Comparison of ENCODE assay signal across 9 mouse cellular contexts in genomic region chr2:131902867-131903266, GRCm38 (mm10). TPM values are rescaled to one million over a fixed set of nuclear protein-coding genes. Genes with fewer than 3 reads are reported as not detected.
A peak's percentile ranks its signal among the peaks of the same experiment; 100 is the strongest.
DNase-seq lines count a peak whose midpoint lies in the region; ATAC-seq lines count a peak whose summit lies in the region.
"Had no signal": no experiment of that assay in that cellular context is flagged by ENCODE, and none has a peak within 500 bp of the region (broad histone marks: within the 10 kb centered on the region; RNA-seq: fewer than 3 reads in every experiment).

No protein-coding gene starts in this region.

- no peaks in the 10 kb centered on the region for H3K36me3 ChIP-seq in kidney, embryonic 16.5 days (ENCODE audit: insufficient read depth, low read length)
- H3K36me3 ChIP-seq in lung, embryonic 15.5 days, result no peaks in the 10 kb centered on the region
- no peaks in the 10 kb centered on the region for H3K36me3 ChIP-seq in midbrain, embryonic 13.5 days

- H3K9ac ChIP-seq in kidney, embryonic 16.5 days (replicated peaks; ENCODE audit: low read length), result no peak overlapping the region
- H3K9ac ChIP-seq in lung, embryonic 15.5 days, result no peak overlapping the region
- no peak overlapping the region for H3K9ac ChIP-seq in midbrain, embryonic 13.5 days (replicated peaks)

- H3K27ac ChIP-seq in kidney, embryonic 16.5 days (ENCODE audit: low read length), result no peak overlapping the region
- 0 out of 2 replicates have a peak overlapping the region, but pooled peaks have one; percentile 2 for H3K27ac ChIP-seq in lung, embryonic 15.5 days
- no peak overlapping the region for H3K27ac ChIP-seq in midbrain, embryonic 13.5 days

- H3K9me3 ChIP-seq in kidney, embryonic 16.5 days (ENCODE audit: low read length), result no peaks in the 10 kb centered on the region
- H3K9me3 ChIP-seq in lung, embryonic 15.5 days, result no peaks in the 10 kb centered on the region
- no peaks in the 10 kb centered on the region for H3K9me3 ChIP-seq in midbrain, embryonic 13.5 days

- 0 out of 2 replicates have a peak, but pooled peaks have one; percentile 31 for ATAC-seq in kidney, embryonic 16.5 days (ENCODE audit: low FRiP score, low TSS enrichment)
- 0 out of 2 replicates have a peak, but pooled peaks have one; percentile 41 for ATAC-seq in lung, embryonic 15.5 days (ENCODE audit: borderline replicate concordance, extremely low read depth, low FRiP score, low TSS enrichment)
- ATAC-seq in midbrain, embryonic 13.5 days, result no peak

- no peak for DNase-seq in kidney, postnatal 36 days
- DNase-seq in NIH3T3 (ENCODE audit: low read depth), result peak; percentile 87
- DNase-seq in heart, adult 8-10 months (ENCODE audit: low spot score), result peak; percentile 77
- no peak for DNase-seq in layer of hippocampus, postnatal 25 days (ENCODE audit: extremely low spot score in 1 of 2, low spot score in 1 of 2)
- DNase-seq in embryo, embryonic 9.5 days (ENCODE audit: extremely low spot score), result no peak

- no peak overlapping the region for H3K4me2 ChIP-seq in kidney, embryonic 16.5 days (replicated peaks; ENCODE audit: low read depth, low read length)
- no peak overlapping the region for H3K4me2 ChIP-seq in lung, embryonic 15.5 days
- no peak overlapping the region for H3K4me2 ChIP-seq in midbrain, embryonic 13.5 days (replicated peaks)

- no peaks in the 10 kb centered on the region for H3K4me1 ChIP-seq in kidney, embryonic 16.5 days (ENCODE audit: insufficient read depth, low read length)
- H3K4me1 ChIP-seq in lung, embryonic 15.5 days, result no peaks in the 10 kb centered on the region
- H3K4me1 ChIP-seq in midbrain, embryonic 13.5 days (replicated peaks), result no peaks in the 10 kb centered on the region

- no peak overlapping the region for H3K4me3 ChIP-seq in kidney, embryonic 16.5 days (ENCODE audit: low read length)
- H3K4me3 ChIP-seq in lung, embryonic 15.5 days, result no peak overlapping the region
- no peak overlapping the region for H3K4me3 ChIP-seq in midbrain, embryonic 13.5 days (replicated peaks)

- 51% methylated on average over 8 of the region's 8 CpGs for WGBS in kidney, embryonic 16.5 days
- 36% methylated on average over 8 of the region's 8 CpGs for WGBS in lung, embryonic 15.5 days
- WGBS in midbrain, embryonic 13.5 days, result 48% methylated on average over 8 of the region's 8 CpGs

- 0 out of 2 replicates have a peak, but pooled peaks cover 5% of the 10 kb centered on the region for H3K27me3 ChIP-seq in kidney, embryonic 16.5 days (ENCODE audit: insufficient read depth, low read length)
- H3K27me3 ChIP-seq in lung, embryonic 15.5 days, result no peaks in the 10 kb centered on the region
- H3K27me3 ChIP-seq in midbrain, embryonic 13.5 days, result no peaks in the 10 kb centered on the region

RNA-seq across cellular contexts. Expression of gene Prnp, which starts 6.9 kb away (rescaled TPM):
- 43.2 and 49.6 TPM in 2 replicates for polyA plus RNA-seq in kidney, embryonic 16.5 days (2015; fragmentation: Nextera tagmentation; extraction: Ambion mirVana)
- total RNA-seq in heart, adult 8-10 months (2022), result 100 to 1,000 TPM; 135 to 164 (median 149) TPM
- polyA plus RNA-seq in lung, embryonic 15.5 days (2015; fragmentation: Nextera tagmentation; extraction: Ambion mirVana), result 53.2 and 57.0 TPM in 2 replicates
- total RNA-seq in layer of hippocampus, postnatal 25 days (2021), result 1,000 to 10,000 TPM in 1 of 2 experiments, 100 to 1,000 TPM in 1; 896 to 1,055 TPM
- polyA plus RNA-seq in midbrain, embryonic 13.5 days (2015; fragmentation: Nextera tagmentation; extraction: Ambion mirVana), result 109 and 114 TPM in 2 replicates

RNA-seq across cellular contexts. Expression of gene Prn, which starts 6.9 kb away (rescaled TPM):
- 0.25 TPM in 1 of 2 replicates, not detected in the other for polyA plus RNA-seq in kidney, embryonic 16.5 days (2015; fragmentation: Nextera tagmentation; extraction: Ambion mirVana)
- under 1 TPM in 3 of 4 experiments, not detected in 1; 0.20 to 0.69 (median 0.38) TPM for total RNA-seq in heart, adult 8-10 months (2022)
- polyA plus RNA-seq in lung, embryonic 15.5 days (2015; fragmentation: Nextera tagmentation; extraction: Ambion mirVana), result not detected in 2 replicates
- not detected for total RNA-seq in layer of hippocampus, postnatal 25 days (2021)
- polyA plus RNA-seq in midbrain, embryonic 13.5 days (2015; fragmentation: Nextera tagmentation; extraction: Ambion mirVana), result 0.34 TPM in 1 of 2 replicates, not detected in the other
- polyA plus RNA-seq: frontal cortex, adult 2 months had no signal

RNA-seq across cellular contexts. Expression of gene Erv3, which starts 43.3 kb away (rescaled TPM):
- not detected in 2 replicates for polyA plus RNA-seq in kidney, embryonic 16.5 days (2015; fragmentation: Nextera tagmentation; extraction: Ambion mirVana)
- total RNA-seq in heart, adult 8-10 months (2022), result not detected
- not detected in 2 replicates for polyA plus RNA-seq in lung, embryonic 15.5 days (2015; fragmentation: Nextera tagmentation; extraction: Ambion mirVana)
- under 1 TPM in 1 of 2 experiments, not detected in 1; 0.30 TPM for total RNA-seq in layer of hippocampus, postnatal 25 days (2021)
- not detected in 2 replicates for polyA plus RNA-seq in midbrain, embryonic 13.5 days (2015; fragmentation: Nextera tagmentation; extraction: Ambion mirVana)

RNA-seq across cellular contexts. Expression of gene Prnd, which starts 47.8 kb away (rescaled TPM):
- 16.2 and 17.1 TPM in 2 replicates for polyA plus RNA-seq in kidney, embryonic 16.5 days (2015; fragmentation: Nextera tagmentation; extraction: Ambion mirVana)
- total RNA-seq in heart, adult 8-10 months (2022), result 1 to 10 TPM in 2 of 4 experiments, under 1 TPM in 2; 0.22 to 1.8 (median 1.2) TPM
- 44.2 and 44.8 TPM in 2 replicates for polyA plus RNA-seq in lung, embryonic 15.5 days (2015; fragmentation: Nextera tagmentation; extraction: Ambion mirVana)
- total RNA-seq in layer of hippocampus, postnatal 25 days (2021), result under 1 TPM; 0.20 to 0.42 TPM
- 8.7 and 9.2 TPM in 2 replicates for polyA plus RNA-seq in midbrain, embryonic 13.5 days (2015; fragmentation: Nextera tagmentation; extraction: Ambion mirVana)

Comparison
In these comparisons a context has a peak if more than half of its experiments do, and no peak if none do; other contexts are left out.
1. DNase-seq: peak in NIH3T3 (single experiment) and heart, adult 8-10 months (single experiment); none in kidney, postnatal 36 days (0 of 2), layer of hippocampus, postnatal 25 days (0 of 2) and embryo, embryonic 9.5 days (single experiment).